Mouse (Mus musculus) gastrocnemius, postnatal 10 days (tissue): ENCODE results near the gene Nckap1. TPM values are rescaled to one million over a fixed set of nuclear protein-coding genes. Genes with fewer than 3 reads are reported as not detected.

Experiments
- DNase-seq: peaks from one replicate; pipeline ENCODE4 v3.0.0; 2021; ENCODE audit warnings: mixed read lengths
- long read RNA-seq, 2 experiments: library from polyadenylated mRNA; stranded (forward); transcript quantifications; one replicate each; pipeline ENCODE4 v2.0.0; 2021
- total RNA-seq, 2 experiments: library from RNA; stranded (reverse); gene quantifications; 2 replicates each; pipeline ENCODE4 v1.2.3; 2021

Nckap1 gene
- 10 to 100 TPM; 62.3 to 64.2 TPM for total RNA-seq
- long read RNA-seq, experiment 1, full-length matches to known transcripts = 59 of 73 reads
- long read RNA-seq, experiment 1, partial matches to known transcripts = 6 of 73 reads
- long read RNA-seq, experiment 1, other reads (novel, unspliced or antisense) = 8 of 73 reads
- long read RNA-seq, experiment 2, full-length matches to known transcripts = 51 of 60 reads
- long read RNA-seq, experiment 2, partial matches to known transcripts = 6 of 60 reads
- long read RNA-seq, experiment 2, other reads (novel, unspliced or antisense) = 3 of 60 reads

DNA sequence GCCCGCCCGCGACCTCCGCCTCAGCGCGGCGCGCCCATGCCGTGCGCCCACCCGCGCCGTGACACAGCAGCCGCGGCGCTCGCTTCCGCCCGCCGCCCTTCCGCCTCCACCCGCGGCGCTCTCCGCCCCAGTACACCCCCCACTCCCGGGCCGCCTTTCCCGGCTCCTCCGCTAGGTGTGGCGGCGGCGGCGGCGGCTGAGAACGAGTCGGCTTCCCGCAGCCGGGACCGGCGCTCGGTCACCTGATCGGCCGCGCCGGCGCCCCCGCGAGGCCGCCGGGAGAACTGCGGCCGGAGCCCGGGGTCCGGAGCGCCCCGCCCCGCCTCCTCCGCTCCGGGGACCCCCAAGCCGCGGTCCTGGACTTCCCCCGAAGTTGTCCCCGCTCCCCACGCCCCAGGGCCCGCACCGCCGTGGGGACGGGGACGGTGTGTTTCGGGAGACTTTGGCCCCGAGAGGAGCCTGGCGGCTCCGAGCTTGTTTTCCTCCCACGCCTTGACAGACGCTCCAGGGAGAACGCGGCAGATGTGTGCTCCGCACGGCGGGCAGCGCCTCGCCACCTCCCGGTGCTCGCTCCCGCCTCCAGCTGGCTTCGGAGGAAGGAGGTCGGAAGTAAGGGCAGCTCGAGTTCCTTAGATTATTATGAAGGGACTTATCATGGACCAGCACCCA is at the start of gene Nckap1:
TSS of gene Nckap1 (minus strand) at position 338 of the 669 bp plus-strand sequence.
- DNase-seq = peak; percentile 91

DNA sequence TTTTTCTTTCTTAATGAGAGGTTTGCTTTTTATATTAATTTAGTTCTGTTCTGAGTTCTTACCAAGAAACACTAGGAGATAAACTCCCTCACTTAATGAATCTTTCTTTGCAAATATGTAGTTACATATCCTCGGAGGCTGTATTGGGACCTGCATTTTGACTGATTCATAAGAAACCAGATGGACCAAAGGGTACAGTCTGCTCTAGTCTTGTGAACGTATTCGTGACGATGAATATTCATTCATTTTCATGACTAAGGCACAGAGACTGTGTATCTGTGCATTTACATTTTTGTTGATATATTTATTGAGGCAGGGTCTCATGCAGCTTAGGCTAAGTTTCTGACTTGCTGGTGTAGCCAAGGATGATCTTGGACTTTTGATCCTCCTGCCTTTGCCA is 43.3 kb upstream of the Nckap1 start:
- DNase-seq = no peak

DNA sequence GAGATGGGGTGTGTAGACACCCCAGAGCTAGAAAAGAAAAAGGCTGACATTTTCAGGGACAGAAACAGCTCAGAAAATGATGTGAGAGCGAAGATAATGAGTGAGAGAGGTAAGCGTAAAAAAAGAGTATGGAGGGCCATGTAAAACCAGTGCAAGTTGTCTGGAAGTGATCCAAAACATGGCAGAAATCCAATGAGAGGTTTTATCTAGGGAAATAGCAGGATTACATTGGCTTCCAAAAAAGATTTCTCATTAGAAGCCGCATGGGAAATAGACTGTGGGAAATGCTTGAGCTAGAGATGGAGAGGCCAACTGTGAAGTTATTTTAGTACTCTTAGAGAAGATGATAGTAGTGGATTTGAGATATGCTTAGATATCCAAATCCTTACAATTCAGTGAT is 40.7 kb upstream of the Nckap1 start:
- no peak for DNase-seq

DNA sequence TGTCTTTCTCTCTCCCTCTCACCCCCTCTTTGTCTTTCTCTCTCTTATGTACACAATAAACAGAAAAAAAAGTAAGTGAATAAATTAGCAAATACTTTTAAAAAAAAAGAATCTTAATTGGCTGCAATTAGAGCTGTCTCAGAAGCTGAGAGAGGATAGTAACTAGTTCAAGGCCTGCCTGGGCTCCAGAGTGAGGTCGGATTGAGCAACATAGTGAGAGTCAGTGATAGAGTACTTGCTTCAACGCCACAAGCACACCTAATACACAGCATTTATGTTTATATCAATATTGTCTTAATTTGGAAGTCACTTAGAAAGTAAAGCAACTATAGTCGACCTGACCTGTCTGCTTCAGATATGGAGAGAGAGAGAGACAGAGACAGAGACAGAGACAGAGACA is 37.8 kb upstream of the Nckap1 start:
- no peak for DNase-seq

DNA sequence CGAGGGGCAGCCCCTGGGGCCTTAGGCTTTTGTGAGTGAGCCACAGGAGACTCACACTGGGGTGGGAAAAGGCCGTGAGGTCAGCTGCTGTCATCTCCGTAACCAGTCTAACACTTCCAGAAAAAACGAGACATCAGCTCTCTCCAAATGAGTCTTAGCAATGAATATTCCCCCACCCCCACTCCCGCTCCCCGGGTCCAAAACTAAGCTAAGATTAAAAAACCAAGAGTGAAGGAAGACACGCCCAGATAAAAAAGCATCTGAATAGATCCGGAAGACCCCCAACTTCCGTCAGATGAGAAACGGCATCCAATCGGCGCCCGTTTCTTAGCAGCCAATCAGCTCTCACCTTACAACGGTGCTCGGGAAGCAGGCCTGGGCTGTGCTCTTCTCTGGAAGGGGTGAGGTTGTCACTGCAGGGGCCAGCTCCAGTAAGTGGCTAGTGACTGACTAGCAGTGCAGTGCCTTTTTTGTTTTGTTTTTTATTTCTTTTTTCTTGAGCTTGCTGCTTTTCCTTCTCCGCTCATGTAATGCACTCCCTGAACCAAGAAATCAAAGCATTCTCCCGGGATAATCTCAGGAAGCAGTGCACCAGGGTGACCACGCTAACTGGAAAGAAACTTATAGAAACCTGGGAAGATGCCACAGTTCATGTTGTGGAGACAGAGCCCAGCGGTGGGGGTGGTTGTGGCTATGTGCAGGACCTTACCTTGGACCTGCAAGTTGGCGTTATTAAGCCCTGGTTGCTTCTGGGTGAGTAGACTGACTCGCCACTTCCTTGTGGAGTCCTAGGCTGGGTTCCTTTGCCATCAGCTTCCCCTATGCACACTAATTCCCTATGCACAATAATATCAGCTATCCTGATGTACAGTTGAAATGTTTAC is 35.9 kb upstream of the Nckap1 start, which contains the start of the genes Dusp19 and Nup35:
TSS of gene Dusp19 (plus strand) at position 192 of the 884 bp plus-strand sequence.
TSS of gene Nup35 (plus strand) at position 383 of the 884 bp plus-strand sequence.
- DNase-seq = peak; percentile 85

DNA sequence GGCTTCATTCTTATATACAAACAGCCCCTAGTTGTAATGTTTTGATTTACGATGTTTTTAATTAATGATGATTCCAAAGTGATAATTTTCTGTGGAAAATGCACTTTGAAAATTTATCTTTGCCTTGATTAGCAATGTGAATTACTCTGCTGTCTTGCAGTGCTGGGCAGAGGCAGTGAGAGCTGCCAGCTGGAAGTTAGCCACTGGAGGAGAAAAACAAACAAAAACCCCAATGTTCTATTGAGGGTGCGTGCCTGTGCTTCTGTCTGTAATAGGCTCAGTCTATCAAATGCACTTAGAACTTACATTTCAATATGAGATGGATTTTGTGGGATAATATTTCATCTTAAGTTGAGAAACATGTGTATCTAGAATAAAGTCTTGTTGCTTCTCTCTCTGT is 31.6 kb upstream of the Nckap1 start:
- no peak for DNase-seq

DNA sequence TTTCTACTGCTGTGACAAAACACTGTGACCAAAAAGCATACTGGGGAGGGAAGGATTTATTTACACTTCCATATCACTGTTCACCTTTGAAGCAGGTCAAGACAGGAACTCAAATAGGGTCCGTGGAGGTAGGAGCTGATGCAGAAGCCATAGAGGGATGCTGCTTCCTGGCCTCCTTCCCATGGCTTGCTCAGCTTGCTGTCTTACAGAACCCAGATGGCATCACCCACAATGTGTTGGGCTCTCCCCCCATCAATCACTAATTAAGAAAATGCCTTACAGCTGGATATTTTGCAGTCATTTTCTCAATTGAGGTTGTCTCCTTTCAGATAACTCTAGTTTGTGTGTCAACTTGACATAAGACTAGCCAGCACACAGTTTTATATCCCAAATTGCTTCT is 31.1 kb upstream of the Nckap1 start:
- DNase-seq = no peak

DNA sequence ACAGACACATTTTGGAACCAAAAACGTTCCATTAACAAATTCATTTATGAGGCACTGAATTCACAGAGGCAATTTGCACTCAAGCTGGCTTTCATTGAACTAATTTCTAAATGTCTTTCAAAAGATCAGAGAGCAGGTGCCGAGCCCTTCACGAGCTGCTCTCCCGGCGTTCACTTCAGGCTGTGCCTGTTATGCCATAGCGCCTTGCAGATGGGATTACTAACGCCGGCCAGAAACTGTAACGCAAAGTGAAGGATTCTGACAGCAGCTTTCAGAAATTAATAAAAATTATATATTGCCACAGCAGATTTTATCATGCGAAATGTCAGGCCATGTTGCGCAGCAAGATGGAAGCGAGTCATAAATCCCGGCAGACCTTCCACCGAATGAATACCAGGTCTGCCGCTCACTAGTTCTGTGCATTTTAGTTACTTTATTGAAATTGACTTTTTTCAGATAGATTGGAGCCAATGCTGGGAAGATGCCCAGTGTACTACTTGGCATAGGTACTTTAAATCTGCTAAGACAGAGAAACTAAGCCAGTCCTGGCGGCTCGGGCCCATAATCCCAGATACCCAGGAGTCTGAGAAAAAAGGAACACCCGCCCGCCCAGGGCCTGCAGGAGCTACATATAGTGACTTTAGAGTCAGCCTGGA is 22.7 kb upstream of the Nckap1 start:
- no peak for DNase-seq

DNA sequence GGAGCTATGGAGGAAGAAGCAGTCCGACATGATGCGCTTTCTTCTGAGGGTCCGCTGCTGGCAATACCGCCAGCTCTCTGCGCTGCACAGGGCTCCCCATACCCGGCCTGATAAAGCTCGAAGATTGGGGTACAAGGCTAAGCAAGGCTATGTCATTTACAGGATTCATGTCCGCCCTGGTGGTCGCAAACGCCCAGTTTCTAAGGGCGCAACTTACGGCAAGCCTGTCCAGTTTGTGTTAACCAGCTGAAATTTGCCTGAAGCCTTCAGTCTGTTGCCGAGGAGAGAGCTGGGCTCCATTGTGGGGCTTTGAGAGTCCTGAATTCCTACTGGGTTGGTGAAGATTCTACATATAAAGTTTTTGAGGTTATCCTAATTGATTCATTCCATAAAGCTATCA is 21.6 kb upstream of the Nckap1 start:
- DNase-seq = no peak

DNA sequence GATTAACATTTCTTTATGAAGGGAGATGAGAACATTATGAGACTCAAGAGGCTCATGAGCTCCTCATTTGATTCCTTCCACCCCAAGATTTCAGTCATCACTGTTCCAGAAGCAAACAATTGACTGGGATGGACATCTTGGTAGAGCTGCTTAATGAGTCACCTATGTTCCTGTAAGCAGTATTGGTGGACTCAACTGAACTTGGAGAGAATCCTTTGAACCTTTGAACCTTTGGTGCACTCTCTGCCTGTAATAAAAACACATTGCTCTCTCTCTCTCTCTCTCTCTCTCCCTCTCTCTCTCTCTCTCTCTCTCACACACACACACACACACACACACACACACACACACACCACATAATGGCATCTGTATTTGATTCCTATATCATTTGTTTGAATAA is 19.4 kb upstream of the Nckap1 start:
- no peak for DNase-seq

DNA sequence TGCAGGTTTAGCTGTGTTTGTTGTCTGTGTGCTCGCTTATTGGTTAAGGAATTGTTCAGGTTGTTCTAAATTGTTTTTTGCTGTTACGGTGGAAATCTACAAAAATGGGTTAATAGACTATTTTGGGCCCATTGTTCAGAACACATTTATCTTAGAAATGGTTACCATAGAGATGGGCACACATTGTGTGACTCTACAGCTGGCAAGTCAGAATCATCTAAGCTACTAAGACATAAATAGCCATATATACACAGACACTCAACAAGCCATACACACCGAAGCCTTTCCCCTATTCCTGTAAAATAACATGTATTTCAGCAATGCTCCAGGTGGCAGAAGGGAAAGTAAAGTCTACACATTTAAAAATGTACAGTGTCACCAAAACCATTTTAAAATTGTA is 18.7 kb upstream of the Nckap1 start:
- DNase-seq = no peak

DNA sequence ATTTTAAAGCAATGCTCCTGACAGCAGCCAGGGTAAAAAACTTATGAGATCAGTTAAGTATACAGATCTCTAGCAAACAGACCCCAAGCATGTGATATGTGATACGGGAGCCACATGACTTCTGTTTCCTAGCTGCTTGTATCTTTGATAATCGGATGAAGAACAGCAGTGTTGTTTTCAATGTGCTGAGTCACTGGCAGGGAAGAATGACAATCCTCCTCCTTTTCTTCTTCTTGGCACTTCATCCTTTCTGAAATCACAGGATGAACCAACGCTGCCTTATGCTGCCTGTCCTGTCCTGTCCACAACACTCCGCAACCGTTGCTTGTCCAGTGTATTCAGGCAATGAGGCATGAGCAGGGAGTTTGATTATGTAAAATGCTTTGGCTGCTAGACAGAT is 15.8 kb upstream of the Nckap1 start:
- no peak for DNase-seq

DNA sequence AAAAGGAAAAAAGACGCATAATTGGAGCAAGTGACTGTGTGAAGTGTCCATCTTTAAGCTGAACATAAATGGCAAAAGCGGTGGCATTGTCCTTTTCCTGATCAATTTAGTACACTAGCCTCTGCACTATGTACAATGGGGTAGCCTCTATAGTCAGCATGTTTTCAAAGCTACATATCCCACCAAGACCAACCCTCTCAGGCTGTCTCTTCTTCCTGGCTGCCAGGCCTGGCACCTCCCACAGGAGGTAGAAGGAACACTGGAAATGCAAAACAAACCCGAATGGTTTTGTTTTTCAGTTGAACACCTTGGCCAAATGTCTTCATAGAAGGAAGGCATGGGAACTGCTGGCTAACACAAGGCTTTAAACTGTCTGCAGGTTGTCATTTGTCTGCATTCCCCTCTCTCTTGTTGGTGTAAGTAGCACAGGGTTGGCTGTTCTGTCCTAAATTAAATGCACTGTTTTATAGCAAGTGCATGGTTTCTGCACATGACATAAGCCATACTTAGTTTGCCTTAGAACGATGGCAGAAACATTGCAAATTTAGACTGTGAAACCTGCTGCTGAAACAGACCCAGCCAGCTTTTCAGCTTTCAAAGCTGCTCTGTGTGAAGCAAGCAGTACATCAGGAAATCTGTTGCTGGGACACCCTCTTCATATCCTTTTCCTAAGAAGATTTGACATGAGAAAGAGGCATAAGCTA is 13.2 kb upstream of the Nckap1 start:
- DNase-seq = no peak

DNA sequence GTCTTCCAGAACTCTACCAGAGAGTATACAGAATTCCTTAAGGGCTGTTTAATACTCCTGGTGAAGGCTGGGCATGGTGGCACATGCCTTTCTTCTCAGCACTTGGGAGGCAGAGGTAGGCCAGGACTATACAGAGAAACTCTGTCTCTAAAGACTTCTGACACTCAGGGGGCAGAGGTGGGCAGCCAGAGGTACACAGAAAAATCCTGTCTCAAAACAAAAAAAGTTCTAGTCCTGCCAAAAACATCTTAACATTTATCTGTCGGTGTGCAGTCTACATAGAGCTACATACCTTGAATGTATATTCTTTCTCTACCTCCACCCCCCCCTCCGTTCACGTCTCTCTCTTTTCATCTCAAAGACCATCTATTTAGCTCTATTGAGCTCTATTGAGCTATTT is 1.2 kb upstream of the Nckap1 start:
- no peak for DNase-seq

DNA sequence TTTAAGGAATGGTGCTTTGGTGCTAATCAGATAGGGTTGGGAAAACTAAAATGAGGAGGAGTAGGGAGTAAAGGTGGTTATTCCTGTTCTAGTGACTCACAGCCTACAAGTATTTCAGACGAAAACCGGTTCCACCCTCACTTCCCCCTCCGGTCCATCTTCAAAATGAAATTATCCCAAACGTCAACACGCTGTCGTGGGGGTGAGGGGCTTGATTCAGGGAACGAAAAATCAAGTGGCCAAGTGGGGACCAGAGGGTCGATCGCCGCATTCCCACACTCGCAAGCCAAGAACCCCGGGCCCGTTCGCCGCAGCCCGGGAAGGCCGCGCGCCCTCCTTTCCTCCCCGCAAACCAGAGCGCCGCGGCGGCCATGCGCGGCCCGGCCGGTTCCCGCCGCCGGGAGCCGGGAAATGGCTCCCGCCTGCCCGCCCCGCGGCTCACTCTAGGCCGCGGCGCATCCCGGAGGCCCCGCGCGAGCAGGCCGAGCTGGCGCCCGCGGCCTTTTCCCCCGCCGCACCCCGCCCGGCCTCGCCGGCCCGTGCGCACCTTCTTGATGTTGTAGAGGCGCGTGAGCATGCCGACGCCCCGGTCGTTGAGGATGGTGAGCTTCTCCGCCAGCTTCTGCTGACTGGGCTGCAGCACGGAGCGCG is 744 bp downstream of the Nckap1 start:
- DNase-seq = no peak

DNA sequence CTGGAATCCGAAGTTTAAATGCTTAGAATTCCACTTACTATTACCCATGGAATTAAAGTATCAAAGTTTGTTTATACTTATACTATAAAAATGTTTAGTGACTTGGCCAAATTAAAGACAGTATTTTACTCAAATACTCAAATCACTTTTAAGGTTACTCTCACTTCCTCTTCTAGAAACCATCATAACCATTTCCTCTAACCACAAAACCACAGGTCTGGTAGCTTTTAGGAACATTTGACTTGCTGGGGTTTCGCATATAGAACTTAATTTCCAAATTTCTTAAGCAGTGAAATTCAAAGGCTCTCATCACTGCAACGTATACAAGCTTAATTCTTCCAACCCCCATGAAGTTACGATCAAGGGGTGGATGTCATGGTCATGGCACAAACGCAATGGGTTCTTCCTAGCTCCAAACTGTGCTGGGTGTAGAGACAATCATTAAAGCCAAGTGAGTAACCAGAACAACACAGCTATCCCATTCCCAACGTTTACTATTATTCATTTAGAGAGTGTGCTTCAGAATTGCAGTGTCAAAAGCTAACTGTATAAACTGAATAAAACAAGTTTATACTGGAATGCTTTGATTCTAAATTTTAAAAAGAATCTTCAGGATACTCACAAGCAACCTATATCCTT is 1.8 kb downstream of the Nckap1 start:
- DNase-seq = no peak

DNA sequence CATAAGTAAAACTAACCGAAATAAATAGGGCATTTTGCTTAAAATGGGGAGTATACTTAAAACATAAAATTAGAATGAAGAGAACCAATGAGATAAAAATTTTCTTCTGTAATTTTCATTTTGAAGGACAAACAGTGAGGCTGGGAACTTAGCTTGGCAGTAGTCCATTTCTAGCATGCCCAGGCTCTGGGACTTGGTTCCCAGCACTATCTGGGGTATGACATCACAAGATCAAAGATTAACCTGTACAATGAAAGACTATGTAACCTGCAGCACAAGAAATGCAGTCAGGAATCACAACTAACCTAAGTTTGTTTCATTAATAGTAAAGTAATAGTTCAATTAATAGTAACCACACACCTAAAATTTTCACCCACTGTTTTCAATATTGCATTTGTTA is 3.9 kb downstream of the Nckap1 start:
- DNase-seq = no peak

DNA sequence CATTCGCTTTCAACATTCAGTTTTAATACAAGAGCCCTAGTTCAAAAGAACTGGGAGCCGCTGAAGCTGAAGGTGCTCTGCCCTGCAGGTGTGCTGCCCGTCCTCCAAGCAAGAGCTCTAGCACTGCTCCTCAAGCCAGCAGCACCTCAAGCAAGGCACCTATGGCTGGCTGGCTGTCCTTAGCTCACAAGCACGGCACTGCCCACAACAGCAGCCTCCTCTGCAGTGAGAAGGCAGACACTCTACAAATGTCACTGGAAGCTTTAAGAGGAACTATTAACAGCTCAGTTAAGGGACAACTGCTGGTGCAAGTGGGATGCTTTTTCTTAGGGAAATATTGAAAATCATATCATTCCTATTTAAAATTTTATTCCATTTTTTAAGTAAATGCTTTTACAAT is 10.5 kb downstream of the Nckap1 start:
- DNase-seq = no peak

DNA sequence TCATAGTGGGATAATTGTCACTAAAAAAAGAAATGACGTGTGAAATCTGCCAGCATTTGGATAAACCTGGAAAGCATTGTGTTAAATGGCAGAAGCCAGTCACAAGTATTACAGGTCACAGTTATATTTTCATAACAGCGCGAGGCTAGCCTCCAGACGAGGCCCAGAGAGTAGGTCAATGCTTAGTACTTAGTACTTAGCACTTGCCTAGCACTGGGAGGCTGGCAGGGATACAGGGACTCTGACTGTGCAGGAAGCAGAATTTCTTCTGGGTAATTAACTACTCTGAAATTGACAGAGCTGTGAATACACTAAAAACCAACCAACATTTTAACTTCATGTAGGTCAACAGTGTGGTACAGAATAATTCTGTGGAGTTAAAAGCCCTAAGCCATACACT is 13.8 kb downstream of the Nckap1 start:
- no peak for DNase-seq

DNA sequence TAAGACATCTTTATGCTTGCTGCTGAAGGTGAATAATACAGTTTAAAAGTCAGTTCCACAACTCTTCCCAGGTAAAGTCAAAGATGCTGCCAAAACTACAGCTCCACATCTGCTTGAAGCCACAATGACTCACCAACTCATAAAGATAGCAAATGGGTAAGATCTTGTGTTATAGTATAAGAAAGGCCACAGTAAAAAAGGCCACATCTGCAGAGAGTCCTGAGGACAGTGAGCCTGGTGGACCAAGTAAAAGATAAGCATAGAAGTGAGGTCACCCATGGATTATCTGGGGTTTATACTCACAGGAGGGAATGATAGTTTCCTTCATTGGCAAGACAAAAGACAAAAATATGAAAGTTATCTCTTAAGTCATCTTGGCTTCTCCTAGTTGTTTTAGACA is 18.9 kb downstream of the Nckap1 start:
- DNase-seq = no peak

DNA sequence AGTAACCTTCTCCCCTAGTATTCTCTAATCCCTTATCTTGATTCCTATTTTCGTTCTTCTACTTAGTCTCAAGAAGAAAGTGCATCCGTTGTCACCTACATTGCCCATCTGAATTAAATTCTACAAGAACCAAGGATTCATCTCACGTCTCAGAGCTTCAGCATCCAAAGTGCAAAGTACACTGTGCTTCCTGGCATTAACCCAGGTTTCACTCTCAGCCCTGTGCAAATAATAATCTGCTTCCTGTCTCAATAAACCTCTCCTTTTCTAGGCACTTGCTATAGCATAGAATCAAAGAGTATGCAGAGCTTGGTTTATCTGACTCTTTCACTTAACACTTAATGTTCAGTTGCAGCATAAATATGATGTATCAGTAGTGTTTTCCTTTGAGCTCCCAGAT is 19.7 kb downstream of the Nckap1 start:
- no peak for DNase-seq
